Mouse (Mus musculus) layer of hippocampus, postnatal 14 days (tissue): ENCODE measurements at regions not wholly inside any gene's neighbourhood (a gene's known extent, or its start where the extent isn't known, plus 50 kb on each side); places are given as distances from the start of the nearest gene placed in this dataset.
A peak's percentile ranks its signal among the peaks of the same experiment; 100 is the strongest.
"Not testable (repeated sequence)": the region's sequence is repeated elsewhere in the genome, so short reads cannot be mapped to it uniquely, and the experiment has no call there.

Experiments
- DNase-seq, 2 experiments: peaks; one replicate each; pipeline ENCODE4 v3.0.0; 2021 to 2022; ENCODE audit warnings: low spot score in 2 of 2, mixed read lengths in 1 of 2

DNA sequence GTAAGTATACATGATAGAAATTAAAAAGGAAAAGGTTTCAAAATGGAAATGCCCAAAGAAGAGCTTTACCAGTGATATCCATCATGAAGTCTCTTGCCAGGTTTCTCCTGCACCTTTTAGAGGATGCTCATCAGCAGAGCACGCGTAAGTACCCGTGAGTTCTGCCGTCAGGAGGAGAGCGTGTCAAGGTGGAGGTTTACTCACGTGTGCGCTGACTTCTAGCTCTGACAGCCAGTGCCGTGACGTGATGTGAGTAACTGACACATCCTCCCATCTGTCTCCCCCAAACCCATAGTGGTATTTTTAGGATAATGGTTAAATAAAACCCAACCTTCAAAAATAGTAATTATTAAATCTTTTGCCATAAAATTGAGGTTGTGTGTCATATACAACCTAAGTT lies 55.3 kb downstream of the Adra2a start:
- DNase-seq = no peak

- no peak for DNase-seq
Measured at GRCm38 (mm10) chr19:54099769-54100168, 55.8 kb downstream of the Adra2a start.

DNA sequence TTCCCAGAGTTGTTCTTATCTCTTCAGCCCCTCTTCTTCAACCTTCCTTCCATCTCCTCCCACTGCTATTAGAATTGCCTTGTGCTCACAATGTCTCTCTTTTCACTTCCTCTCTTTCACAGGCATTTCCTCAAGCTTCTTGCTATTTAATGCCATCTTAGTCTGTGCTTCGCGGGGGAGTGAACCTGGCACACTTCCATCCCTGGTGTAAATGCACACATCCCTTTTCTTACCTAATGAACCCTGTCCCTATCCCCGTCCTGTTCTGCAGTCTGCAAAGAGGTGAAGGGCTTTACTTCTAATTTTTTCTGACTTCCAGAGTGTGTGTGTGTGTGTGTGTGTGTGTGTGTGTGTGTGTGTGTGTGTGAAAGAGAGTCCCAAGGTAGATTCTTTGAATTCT lies 62.6 kb downstream of the Adra2a start:
- no peak for DNase-seq

DNA sequence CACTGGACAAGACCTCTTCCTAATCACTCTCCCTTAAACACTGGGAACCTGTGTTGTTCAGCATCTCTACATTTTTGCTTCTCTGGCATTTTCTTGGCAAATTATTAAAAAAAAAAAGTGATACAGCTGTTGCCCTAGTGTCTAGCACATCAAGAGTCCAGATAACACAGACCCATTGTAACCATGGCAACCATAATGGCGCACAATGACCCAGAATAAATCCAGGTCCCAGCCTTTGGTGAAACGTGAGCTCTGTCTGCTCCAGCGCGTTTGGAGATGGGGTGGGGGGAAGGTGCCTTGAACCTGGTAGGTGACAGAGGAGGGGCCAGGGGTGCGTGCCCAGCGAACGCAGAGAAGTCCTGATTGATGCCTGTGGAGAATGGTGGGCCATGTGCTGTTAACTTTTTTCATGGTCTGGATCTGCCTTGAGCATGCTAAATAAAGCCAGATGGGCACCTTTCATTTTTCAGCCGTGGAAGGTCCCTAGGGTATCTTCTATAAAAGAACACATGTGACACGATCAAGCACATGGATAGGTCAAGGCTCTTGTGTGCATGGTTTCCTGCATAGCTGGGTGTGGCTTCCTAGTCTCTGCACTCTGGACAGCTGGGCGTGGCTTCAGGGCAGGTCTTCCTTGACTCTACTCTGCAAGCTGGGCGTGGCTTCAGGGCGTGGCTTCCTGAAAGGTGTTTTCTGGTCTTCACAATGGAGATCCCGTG lies 63.3 kb downstream of the Adra2a start:
- DNase-seq = no peak

- no peak for DNase-seq
Measured at GRCm38 (mm10) chr19:54110080-54110479, 66.1 kb downstream of the Adra2a start.

- DNase-seq = no peak
Measured at GRCm38 (mm10) chr19:54112691-54113090, 68.7 kb downstream of the Adra2a start.

GRCm38 (mm10) chr19:54113421-54113820 lies 69.5 kb downstream of the Adra2a start:
- DNase-seq = no peak

GRCm38 (mm10) chr19:54114588-54115317 lies 70.8 kb downstream of the Adra2a start:
- DNase-seq = peak; percentile 8 to 23

DNA sequence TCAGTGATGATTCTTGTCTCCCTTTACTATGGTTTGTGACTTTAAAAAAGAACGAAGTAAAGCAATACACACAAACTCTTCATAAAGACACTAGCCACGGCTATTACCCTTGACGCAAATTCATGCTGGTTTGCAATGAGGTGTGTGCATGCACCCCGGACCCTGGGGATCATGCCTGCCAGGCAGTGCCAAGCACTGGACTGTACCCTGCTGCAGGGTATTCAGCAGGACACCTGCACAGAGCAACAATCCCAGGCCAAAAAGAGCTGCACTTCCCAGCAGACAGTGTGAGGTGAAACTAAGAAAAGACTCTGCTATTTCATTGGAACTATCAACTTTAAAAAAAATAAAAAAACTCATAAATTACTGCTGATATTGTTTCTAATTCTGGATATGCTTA lies 71.4 kb downstream of the Adra2a start:
- DNase-seq = no peak

DNA sequence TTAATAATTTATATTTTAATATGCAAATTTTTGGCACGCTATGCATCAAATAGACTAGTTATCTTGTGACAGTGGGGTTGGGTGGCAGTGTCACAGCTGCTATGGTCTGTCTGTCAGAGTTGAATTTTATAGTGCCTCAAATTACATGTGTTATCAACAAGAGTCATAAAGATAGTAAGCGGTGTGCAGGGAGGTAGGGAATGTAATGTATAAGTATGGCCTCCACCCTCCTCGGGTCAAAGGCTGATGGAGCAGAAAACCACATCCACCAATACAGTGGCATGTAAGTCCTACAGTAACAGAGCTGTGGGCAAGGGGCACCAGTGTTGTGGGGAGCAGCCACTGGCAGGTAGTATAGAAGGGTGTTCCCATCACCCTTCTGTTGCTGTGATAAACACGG lies 72.9 kb downstream of the Adra2a start:
- no peak for DNase-seq

- no peak for DNase-seq
Measured at GRCm38 (mm10) chr19:54117676-54118075, 73.7 kb downstream of the Adra2a start.

DNA sequence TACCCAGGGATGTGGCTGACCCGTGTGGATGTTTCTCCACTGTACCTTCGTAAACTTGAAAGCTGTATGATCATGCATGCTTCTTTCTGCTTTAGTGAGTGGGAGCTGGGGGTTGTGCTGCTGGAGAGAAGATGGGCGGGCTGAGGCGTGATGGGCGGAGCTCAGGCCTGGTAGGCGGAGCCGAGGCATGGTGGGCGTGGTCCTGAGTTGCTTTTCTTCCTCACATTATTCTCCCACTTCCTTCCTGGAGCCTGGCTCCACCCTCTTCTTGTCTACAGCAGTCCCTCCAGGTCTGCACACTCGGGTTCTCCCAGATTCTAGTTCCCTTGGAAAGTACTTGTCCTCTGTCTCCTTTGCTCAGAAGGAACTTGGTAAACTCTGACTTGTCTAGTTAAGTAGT lies 79.6 kb downstream of the Adra2a start:
- no peak for DNase-seq

GRCm38 (mm10) chr19:54151766-54152165 lies 107.8 kb downstream of the Adra2a start:
- DNase-seq = not testable (repeated sequence)

DNA sequence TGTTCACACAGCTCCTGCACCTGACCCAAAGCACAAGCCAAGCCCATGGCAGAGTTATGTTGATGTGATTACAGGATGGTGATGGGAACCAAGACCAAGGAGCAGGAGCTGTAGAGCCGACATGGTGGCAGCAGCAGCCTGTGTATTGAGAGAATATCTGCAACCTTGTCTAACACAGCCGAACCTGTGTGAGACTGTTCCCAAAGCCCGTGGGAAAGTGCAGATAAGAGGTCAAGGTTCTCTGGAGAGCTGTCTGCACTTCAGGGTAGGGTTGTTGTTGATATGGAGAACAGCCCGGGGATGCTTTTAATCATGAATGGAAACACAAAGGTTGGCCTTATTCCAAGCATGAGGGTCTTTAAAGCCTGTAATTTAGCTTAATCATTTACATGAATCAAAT lies 110.4 kb downstream of the Adra2a start:
- DNase-seq = no peak

- DNase-seq = no peak
Measured at GRCm38 (mm10) chr19:54170361-54170760, 126.4 kb downstream of the Adra2a start.

DNA sequence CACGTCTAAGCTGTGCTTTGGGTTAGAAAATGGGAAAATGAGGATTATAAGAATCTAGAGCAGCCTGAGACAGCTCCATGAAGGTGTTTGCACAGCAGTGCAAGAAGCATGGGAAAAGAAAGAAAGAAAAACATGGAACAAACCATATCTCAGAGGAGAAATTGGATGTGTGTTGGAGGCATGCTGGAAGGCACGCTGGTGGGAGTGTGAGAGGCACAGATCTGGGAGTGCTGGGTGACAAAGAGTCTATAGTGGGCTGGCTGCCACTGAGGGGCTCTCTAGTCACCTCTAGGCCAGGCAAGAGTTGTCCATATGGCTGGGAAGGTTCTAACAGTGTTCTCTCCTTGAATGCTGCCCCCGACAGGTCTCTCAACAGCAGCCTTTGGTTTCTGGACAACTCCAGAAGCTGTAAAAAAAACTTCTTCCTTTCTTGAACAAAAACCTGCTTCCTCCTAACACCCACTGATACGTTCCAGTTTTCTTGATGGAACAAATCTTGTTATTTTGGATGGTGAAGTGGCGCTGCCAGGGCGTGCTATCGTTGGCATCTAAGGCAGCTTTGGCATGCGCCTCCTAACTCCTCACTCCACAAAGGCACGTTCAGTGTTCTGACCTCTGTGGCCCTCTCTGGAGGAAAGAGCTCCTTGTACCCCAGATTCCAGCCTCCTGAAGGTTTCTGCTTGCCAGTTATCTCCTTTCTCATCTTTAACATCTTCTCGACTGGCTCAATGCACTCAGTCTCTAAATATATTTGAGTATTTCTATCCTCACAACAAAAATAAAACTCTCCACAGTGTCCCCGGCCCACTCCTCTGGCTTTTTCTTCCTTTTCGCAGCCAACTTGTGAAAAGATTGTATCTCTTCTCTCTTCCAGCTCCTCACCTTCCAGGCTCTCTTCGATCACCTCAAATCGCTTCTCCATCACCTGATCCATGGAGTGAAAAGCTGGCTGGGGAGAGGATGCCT lies 130.4 kb downstream of the Adra2a start:
- no peak for DNase-seq

DNA sequence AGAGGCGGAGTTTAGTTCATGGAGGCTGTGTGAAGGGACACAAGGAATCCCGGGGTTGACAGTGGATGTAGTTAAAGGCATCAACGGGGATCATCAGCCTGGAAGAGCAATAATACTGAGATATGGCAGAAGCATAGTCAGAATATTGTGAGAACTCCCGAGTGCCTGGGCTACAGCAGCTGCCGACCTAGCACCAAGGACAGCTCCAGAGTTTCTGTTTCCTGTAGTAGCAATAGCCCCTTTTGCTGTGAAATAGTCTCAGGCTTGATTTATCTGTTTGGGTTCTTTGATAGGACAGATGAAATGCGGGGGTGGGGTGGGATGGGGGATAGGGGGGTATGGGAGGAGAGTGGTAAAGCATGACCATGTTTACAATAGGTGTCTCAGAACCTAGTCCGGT lies 131.8 kb downstream of the Adra2a start:
- no peak for DNase-seq

- DNase-seq = no peak
Measured at GRCm38 (mm10) chr19:54177491-54177890, 133.5 kb downstream of the Adra2a start.

DNA sequence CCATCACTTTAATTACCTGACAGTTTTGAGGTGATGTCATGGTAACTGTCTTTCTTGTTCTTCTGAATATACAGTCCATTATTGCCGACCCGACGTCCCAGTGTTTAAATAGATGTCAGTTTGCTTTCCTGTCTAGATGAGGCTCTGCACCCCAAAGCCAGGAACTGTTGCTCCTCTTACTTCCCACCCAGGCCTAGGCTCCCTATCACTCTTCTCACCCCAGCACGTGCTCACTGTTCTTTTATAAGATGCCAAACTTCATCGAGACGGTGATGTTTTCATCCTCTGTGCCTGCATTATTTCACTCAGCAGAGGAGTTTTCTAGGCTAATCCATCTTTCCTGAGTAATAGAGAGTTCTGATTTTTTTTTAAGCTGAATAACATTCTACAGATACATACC lies 156.5 kb downstream of the Adra2a start:
- DNase-seq = no peak

GRCm38 (mm10) chr19:54202456-54202855 lies 158.5 kb downstream of the Adra2a start:
- DNase-seq = no peak

DNA sequence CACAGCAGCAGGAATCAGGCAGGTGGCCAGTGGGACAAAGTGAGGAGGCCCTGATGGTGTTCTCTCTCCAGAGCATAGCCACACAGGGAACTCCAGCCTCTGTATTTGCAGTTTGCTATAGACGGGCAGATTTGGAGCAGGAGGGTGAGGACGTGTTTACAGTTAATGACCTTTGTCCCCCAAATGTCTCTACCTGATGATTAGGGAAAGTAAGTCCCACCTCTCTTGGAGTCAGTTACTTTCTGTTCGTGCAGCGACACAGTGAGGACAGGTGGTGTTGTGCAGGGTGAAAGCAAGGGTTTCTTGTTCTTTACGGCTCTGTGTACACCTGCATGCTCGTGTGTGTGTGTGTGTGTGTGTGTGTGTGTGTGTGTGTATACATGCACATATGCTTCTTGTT lies 162.9 kb downstream of the Adra2a start:
- DNase-seq = no peak

DNA sequence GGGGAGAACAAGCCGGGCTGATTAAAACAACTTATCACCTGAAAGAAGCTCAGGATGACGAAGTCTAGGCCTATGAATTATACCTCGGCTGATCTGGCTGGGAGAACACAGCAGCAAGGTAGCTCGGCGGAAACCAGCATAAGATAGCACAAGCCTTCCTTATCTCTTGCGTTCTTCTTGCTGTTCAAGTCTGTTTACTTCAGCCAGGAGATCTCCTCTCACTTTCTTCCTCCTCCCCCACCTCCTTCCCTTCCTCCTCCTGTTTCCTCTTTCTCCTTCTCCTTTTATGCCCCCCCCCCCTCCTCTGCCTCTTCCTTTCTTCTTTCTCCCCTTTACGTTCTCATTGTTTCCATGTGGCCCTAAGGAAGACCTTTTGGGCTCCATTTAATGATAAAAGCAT lies 168.2 kb downstream of the Adra2a start:
- no peak for DNase-seq
